Mouse (Mus musculus) layer of hippocampus, postnatal 36 days (tissue): ENCODE measurements around the gene Akr1d1. TPM values are rescaled to one million over a fixed set of nuclear protein-coding genes. Genes with fewer than 3 reads are reported as not detected.
A peak's percentile ranks its signal among the peaks of the same experiment; 100 is the strongest.

Source experiments
- DNase-seq, 2 experiments: peaks; one replicate each; pipeline ENCODE4 v3.0.0; 2022
- total RNA-seq, 2 experiments: library from RNA; stranded (reverse); gene quantifications; 2 replicates each; pipeline ENCODE4 v1.2.3; 2021

The Akr1d1 gene
- total RNA-seq, 2 experiments from 2014 or later = not detected

- no peak for DNase-seq
These were observed 42.0 kb downstream of the Akr1d1 start for GRCm38 (mm10) chr6:37571939-37572338.

- DNase-seq = no peak
These were observed 43.0 kb downstream of the Akr1d1 start for GRCm38 (mm10) chr6:37572935-37573334.

GRCm38 (mm10) chr6:37580476-37580875 lies 50.5 kb downstream of the Akr1d1 start:
- DNase-seq = no peak

- peak; percentile 28 to 60 for DNase-seq
These were observed 59.5 kb downstream of the Akr1d1 start for GRCm38 (mm10) chr6:37589340-37589962.

- no peak for DNase-seq
These were observed 60.8 kb downstream of the Akr1d1 start for GRCm38 (mm10) chr6:37590800-37591199.

- no peak for DNase-seq
These were observed 62.4 kb downstream of the Akr1d1 start for GRCm38 (mm10) chr6:37592101-37593032.

- no peak for DNase-seq
These were observed 63.0 kb downstream of the Akr1d1 start for GRCm38 (mm10) chr6:37593033-37593374.

- no peak for DNase-seq
These were observed 63.6 kb downstream of the Akr1d1 start for GRCm38 (mm10) chr6:37593551-37594089.

- no peak for DNase-seq
These were observed 67.1 kb downstream of the Akr1d1 start for GRCm38 (mm10) chr6:37597088-37597487.

- DNase-seq = no peak
These were observed 68.1 kb downstream of the Akr1d1 start for GRCm38 (mm10) chr6:37598033-37598432.

GRCm38 (mm10) chr6:37600976-37601498 lies 71.1 kb downstream of the Akr1d1 start:
- DNase-seq = no peak

GRCm38 (mm10) chr6:37602857-37603765 lies 73.1 kb downstream of the Akr1d1 start:
- DNase-seq = no peak

- DNase-seq = no peak
These were observed 74.4 kb downstream of the Akr1d1 start for GRCm38 (mm10) chr6:37604178-37604883.

- no peak for DNase-seq
These were observed 74.9 kb downstream of the Akr1d1 start for GRCm38 (mm10) chr6:37604884-37605269.

- DNase-seq = no peak
These were observed 77.7 kb downstream of the Akr1d1 start for GRCm38 (mm10) chr6:37607511-37608289.

GRCm38 (mm10) chr6:37612603-37613284 lies 82.8 kb downstream of the Akr1d1 start:
- DNase-seq = no peak

- no peak for DNase-seq
These were observed 85.5 kb downstream of the Akr1d1 start for GRCm38 (mm10) chr6:37615490-37615889.

- no peak for DNase-seq
These were observed 86.2 kb downstream of the Akr1d1 start for GRCm38 (mm10) chr6:37616136-37616535.

GRCm38 (mm10) chr6:37617431-37618011 lies 87.5 kb downstream of the Akr1d1 start:
- no peak for DNase-seq
